9 mouse cellular contexts compared by ENCODE assay signal in genomic region chr9:57972141-57972591, GRCm38 (mm10). TPM values are rescaled to one million over a fixed set of nuclear protein-coding genes. Genes with fewer than 3 reads are reported as not detected.
DNase-seq lines count a peak whose midpoint lies in the region; ATAC-seq and TF ChIP-seq lines count a peak whose summit lies in the region.
"Had no signal": no experiment of that assay in that cellular context is flagged by ENCODE, and none has a peak within 500 bp of the region (broad histone marks: within the 10 kb centered on the region; RNA-seq: fewer than 3 reads in every experiment).

No protein-coding gene starts in this region.

- no peak for ATAC-seq in lung, embryonic 14.5 days (ENCODE audit: insufficient read depth)
- no peak for ATAC-seq in Patski
- no peak for ATAC-seq in heart, embryonic 13.5 days (ENCODE audit: extremely low read depth, insufficient number of reproducible peaks, low FRiP score, low TSS enrichment)
- no peak for ATAC-seq in megakaryocyte progenitor cell, adult 5-6 weeks (replicated peaks; ENCODE audit: poor library complexity)

- in situ Hi-C loops in Patski (cut with MboI; ENCODE audit: low pct_unique_long_range_greater_than_20kb) = no loop called here

- WGBS in lung, embryonic 14.5 days = 48% methylated on average over 9 of the region's 9 CpGs
- WGBS in heart, embryonic 13.5 days = 49% methylated on average over 9 of the region's 9 CpGs

- no peaks in the 10 kb centered on the region for H3K36me3 ChIP-seq in lung, embryonic 14.5 days (ENCODE audit: insufficient read depth)
- H3K36me3 ChIP-seq in heart, embryonic 13.5 days = no peaks in the 10 kb centered on the region

- no peak overlapping the region for H3K9ac ChIP-seq in lung, embryonic 14.5 days
- H3K9ac ChIP-seq in heart, embryonic 13.5 days = no peak overlapping the region

- H3K4me2 ChIP-seq in lung, embryonic 14.5 days = no peak overlapping the region
- H3K4me2 ChIP-seq in heart, embryonic 13.5 days = peak overlapping the region; percentile 19; the same call in 1 of the 2 replicates

- TF ChIP-seq CTCF in lung, embryonic 14.5 days (IDR thresholded peaks at IDR 0.05; ENCODE audit: low read depth) = no peak
- no peak for TF ChIP-seq CTCF in Patski (IDR thresholded peaks at IDR 0.05)

- H3K27ac ChIP-seq in lung, embryonic 14.5 days (ENCODE audit: low read depth) = no peak overlapping the region
- peak overlapping the region; percentile 37; the same call in 1 of the 2 replicates for H3K27ac ChIP-seq in heart, embryonic 13.5 days (replicated peaks)

- POLR2A ChIA-PET in Patski (lab: Charles Lee) = interaction anchor here (0.6 kb wide), 1 partner anchor 242 kb away, joined by 3 read pairs; no protein-coding TSS in a partner anchor

- CTCF ChIA-PET in Patski (lab: Charles Lee) = interaction anchor here (1.1 to 2.4 kb wide), 3 partner anchors 26 to 36 kb away, joined by 3 to 8 read pairs (median 5); no protein-coding TSS in a partner anchor

- no peaks in the 10 kb centered on the region for H3K4me1 ChIP-seq in lung, embryonic 14.5 days (ENCODE audit: insufficient read depth)
- peaks cover 30% of the 10 kb centered on the region for H3K4me1 ChIP-seq in heart, embryonic 13.5 days

- H3K27me3 ChIP-seq in lung, embryonic 14.5 days (ENCODE audit: insufficient read depth, low read length) = no peaks in the 10 kb centered on the region
- H3K27me3 ChIP-seq in Patski = no peaks in the 10 kb centered on the region
- no peaks in the 10 kb centered on the region; the same call in 1 of the 2 replicates for H3K27me3 ChIP-seq in heart, embryonic 13.5 days (replicated peaks)

- DNase-seq in lung, embryonic 14.5 days = peak; percentile 28
- no peak for DNase-seq in lung, postnatal 10 days
- DNase-seq in Patski (ENCODE audit: low read depth, low spot score) = peak; percentile 69
- DNase-seq in thymus, postnatal 0 days (ENCODE audit: low spot score) = peak; percentile 91
- no peak for DNase-seq in layer of hippocampus, adult 11-12 months (ENCODE audit: low spot score)
- DNase-seq: adrenal gland, postnatal 10 days; lung, adult 18-20 months had no signal

- H3K4me3 ChIP-seq in lung, embryonic 14.5 days (ENCODE audit: low read depth, low read length) = no peak overlapping the region
- H3K4me3 ChIP-seq in heart, embryonic 13.5 days = no peak overlapping the region

- no peaks in the 10 kb centered on the region for H3K9me3 ChIP-seq in lung, embryonic 14.5 days (ENCODE audit: low read depth, low read length)
- no peaks in the 10 kb centered on the region for H3K9me3 ChIP-seq in heart, embryonic 13.5 days

RNA-seq across cellular contexts. Expression of gene Sema7a, which starts 32.3 kb away (rescaled TPM):
- 1.0 TPM in 2 replicates for polyA plus RNA-seq in lung, embryonic 14.5 days (2014; fragmentation: Nextera tagmentation; extraction: Ambion mirVana)
- polyA plus RNA-seq in Patski (2021) = 77.8 TPM
- 0.13 and 0.38 TPM in 2 replicates for polyA plus RNA-seq in heart, embryonic 13.5 days (2015; fragmentation: Nextera tagmentation; extraction: Ambion mirVana)
- polyA plus RNA-seq in thymus, postnatal 0 days (2015; fragmentation: Nextera tagmentation; extraction: Ambion mirVana) = 3.4 and 4.0 TPM in 2 replicates
- 0.10 and 0.27 TPM in 2 replicates for total RNA-seq in megakaryocyte progenitor cell, adult 5-6 weeks (2015)
- total RNA-seq in megakaryocyte progenitor cell, adult 5-6 weeks (2017) = 0.04 and 0.61 TPM in 2 replicates

RNA-seq across cellular contexts. Expression of gene Cyp11a1, which starts 34.0 kb away (rescaled TPM):
- 0.13 and 0.69 TPM in 2 replicates for polyA plus RNA-seq in lung, embryonic 14.5 days (2014; fragmentation: Nextera tagmentation; extraction: Ambion mirVana)
- polyA plus RNA-seq in Patski (2021) = 0.13 TPM
- polyA plus RNA-seq in heart, embryonic 13.5 days (2015; fragmentation: Nextera tagmentation; extraction: Ambion mirVana) = 0.09 and 0.23 TPM in 2 replicates
- polyA plus RNA-seq in thymus, postnatal 0 days (2015; fragmentation: Nextera tagmentation; extraction: Ambion mirVana) = 2.2 and 2.7 TPM in 2 replicates
- total RNA-seq in megakaryocyte progenitor cell, adult 5-6 weeks (2015) = 0.15 and 0.47 TPM in 2 replicates
- 0.30 and 1.2 TPM in 2 replicates for total RNA-seq in megakaryocyte progenitor cell, adult 5-6 weeks (2017)

Comparison
In these comparisons a context has a peak if more than half of its experiments do, and no peak if none do; other contexts are left out.
1. DNase-seq: peak in lung, embryonic 14.5 days (single experiment), Patski (single experiment) and thymus, postnatal 0 days (single experiment); none in lung, postnatal 10 days (single experiment) and layer of hippocampus, adult 11-12 months (single experiment).
2. RNA of gene Sema7a, which starts 32.3 kb away (polyA plus RNA-seq): 77.8 TPM in Patski (single experiment); 3.4 to 4.0 TPM in thymus, postnatal 0 days, 1.0 TPM in lung, embryonic 14.5 days and 0.13 to 0.38 TPM in heart, embryonic 13.5 days; every median in the first group is over 10 times any median in the second.